Comparison of ENCODE assay signal across 22 mouse cellular contexts in genomic region chr9:14300795-14301194, GRCm38 (mm10).
"Had no signal": no experiment of that assay in that cellular context is flagged by ENCODE, and none has a peak within 500 bp of the region (broad histone marks: within the 10 kb centered on the region; RNA-seq: fewer than 3 reads in every experiment).

No protein-coding gene starts in this region.

- H3K27me3 ChIP-seq: kidney, embryonic 15.5 days; limb, embryonic 15.5 days; lung, embryonic 15.5 days; midbrain, embryonic 15.5 days; neural tube, embryonic 13.5 days; stomach, embryonic 15.5 days had no signal

- H3K9ac ChIP-seq: kidney, embryonic 15.5 days; limb, embryonic 15.5 days; liver, embryonic 14.5 days; liver, postnatal 0 days; lung, embryonic 15.5 days; midbrain, embryonic 15.5 days; neural tube, embryonic 13.5 days; stomach, embryonic 15.5 days had no signal

- ATAC-seq: hindbrain, postnatal 0 days; inflammation-experienced regulatory T-cells, adult 6 months; intestine, embryonic 16.5 days; liver, postnatal 0 days; midbrain, embryonic 15.5 days had no signal

- H3K9me3 ChIP-seq: kidney, embryonic 15.5 days; limb, embryonic 15.5 days; lung, embryonic 15.5 days; midbrain, embryonic 15.5 days; neural tube, embryonic 13.5 days; stomach, embryonic 15.5 days had no signal

- H3K4me3 ChIP-seq: kidney, embryonic 15.5 days; layer of hippocampus, adult 2 months; limb, embryonic 15.5 days; lung, embryonic 15.5 days; midbrain, embryonic 15.5 days; myocyte; neural tube, embryonic 13.5 days; stomach, embryonic 15.5 days had no signal

- H3K4me2 ChIP-seq: kidney, embryonic 15.5 days; limb, embryonic 15.5 days; liver, embryonic 11.5 days; lung, embryonic 15.5 days; midbrain, embryonic 11.5 days; midbrain, embryonic 15.5 days; neural tube, embryonic 13.5 days; stomach, embryonic 15.5 days had no signal

- H3K27ac ChIP-seq: hindbrain, postnatal 0 days; kidney, embryonic 15.5 days; layer of hippocampus, adult 2 months; limb, embryonic 15.5 days; liver, embryonic 14.5 days; lung, embryonic 15.5 days; midbrain, embryonic 15.5 days; neural tube, embryonic 13.5 days; stomach, embryonic 15.5 days had no signal

- H3K4me1 ChIP-seq: stomach, embryonic 15.5 days had no signal

- H3K36me3 ChIP-seq: kidney, embryonic 15.5 days; limb, embryonic 15.5 days; lung, embryonic 15.5 days; midbrain, embryonic 15.5 days; neural tube, embryonic 13.5 days; stomach, embryonic 15.5 days had no signal

- DNase-seq: layer of hippocampus, adult 9-11 months; liver, postnatal 0 days; lung, postnatal 10 days; lung, postnatal 4 days; retina, postnatal 1 day; right cerebral cortex, postnatal 25 days; spleen, adult 18-20 months; thymus, postnatal 25 days had no signal
